Mouse (Mus musculus) brain, embryonic 14.5 days (tissue): ENCODE data around the gene Prrg2.

Source experiments
- CTCF ChIP-seq: fragments of 200-500 bp; IDR thresholded peaks from 2 replicates; pipeline ENCODE4 v1.5.1; 2012; ENCODE audit warnings: inconsistent platforms, mild to moderate bottlenecking, moderate library complexity, borderline replicate concordance; ENCODE audit not compliant: insufficient read depth, insufficient read length; ENCODE audit errors: extremely low read depth
- POLR2A ChIP-seq: fragments of 200-500 bp; IDR thresholded peaks from 2 replicates; pipeline ENCODE4 v1.6.1; 2012; ENCODE audit warnings: mild to moderate bottlenecking, inconsistent platforms, borderline replicate concordance; ENCODE audit not compliant: poor library complexity, insufficient read depth, insufficient read length, severe bottlenecking; ENCODE audit errors: extremely low read depth

DNA sequence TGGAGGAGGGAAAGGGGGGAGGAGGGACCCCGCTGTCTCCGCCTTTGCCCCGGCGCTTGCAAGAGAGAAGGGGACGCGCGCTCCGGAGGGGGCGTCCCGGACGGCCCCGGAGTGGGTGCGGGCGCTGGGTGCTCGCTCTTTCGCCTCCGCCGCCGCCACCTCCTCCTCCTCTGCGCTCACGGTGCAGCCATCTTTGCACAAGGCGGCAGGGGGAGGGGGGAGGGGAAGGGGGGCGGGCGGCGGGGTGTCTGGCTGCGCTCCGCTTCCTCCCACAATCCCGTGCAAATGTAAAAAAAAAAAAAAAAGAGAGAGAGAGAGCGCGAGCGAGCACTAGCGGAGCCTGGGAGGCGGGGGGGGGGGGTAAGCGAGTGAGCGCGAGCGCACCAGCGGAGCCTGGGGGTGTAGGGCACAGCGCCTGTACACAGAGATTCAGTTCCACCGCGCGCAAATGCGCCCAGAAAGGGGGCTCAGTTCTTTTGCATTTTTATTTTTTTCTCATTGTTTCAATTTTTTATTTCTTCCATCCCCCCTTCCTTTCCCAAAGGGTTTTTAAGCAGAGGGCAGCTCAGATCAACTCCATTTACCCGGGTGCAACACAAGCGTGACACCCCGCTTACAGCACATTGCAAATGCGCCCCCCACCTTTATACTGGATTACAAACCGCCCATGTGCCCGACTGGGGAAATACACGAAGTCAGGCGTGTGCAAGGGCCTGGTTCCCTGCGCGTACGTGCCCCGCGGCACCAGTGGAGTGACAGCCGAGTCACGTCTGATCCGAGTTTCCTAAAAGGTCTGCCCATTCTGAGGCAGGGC, 9.2 kb downstream of the Prrg2 start:
- TF ChIP-seq CTCF (no peak), POLR2A (peak; percentile 23)
